Mouse (Mus musculus): ENCODE measurements around the gene Ccdc167.

The Ccdc167 gene

GRCm38 (mm10) chr17:29716732-29717445, at the start of gene Ccdc167:
TSS of gene Ccdc167 (minus strand) at chr17:29717044.
- in situ Hi-C loops (cut with MboI; ENCODE audit: low sequenced_read_pairs) = no loop called here

GRCm38 (mm10) chr17:29765380-29765779, 48.5 kb upstream of the Ccdc167 start:
- in situ Hi-C loops (cut with MboI; ENCODE audit: low sequenced_read_pairs) = no loop called here

- in situ Hi-C loops (cut with MboI; ENCODE audit: low sequenced_read_pairs) = no loop called here
Observed at GRCm38 (mm10) chr17:29762551-29762950, 45.7 kb upstream of the Ccdc167 start.

- in situ Hi-C loops (cut with MboI; ENCODE audit: low sequenced_read_pairs) = no loop called here
Observed at GRCm38 (mm10) chr17:29761938-29762337, 45.1 kb upstream of the Ccdc167 start.

- in situ Hi-C loops (cut with MboI; ENCODE audit: low sequenced_read_pairs) = no loop called here
Observed at GRCm38 (mm10) chr17:29760404-29761375, 43.8 kb upstream of the Ccdc167 start.

- in situ Hi-C loops (cut with MboI; ENCODE audit: low sequenced_read_pairs) = no loop called here
Observed at GRCm38 (mm10) chr17:29759963-29760362, 43.1 kb upstream of the Ccdc167 start.

- in situ Hi-C loops (cut with MboI; ENCODE audit: low sequenced_read_pairs) = no loop called here
Observed at GRCm38 (mm10) chr17:29756381-29756780, 39.5 kb upstream of the Ccdc167 start.

GRCm38 (mm10) chr17:29754510-29754909, 37.7 kb upstream of the Ccdc167 start:
- in situ Hi-C loops (cut with MboI; ENCODE audit: low sequenced_read_pairs) = no loop called here

- in situ Hi-C loops (cut with MboI; ENCODE audit: low sequenced_read_pairs) = no loop called here
Observed at GRCm38 (mm10) chr17:29747466-29747865, 30.6 kb upstream of the Ccdc167 start.

GRCm38 (mm10) chr17:29737849-29738804, 21.3 kb upstream of the Ccdc167 start:
- in situ Hi-C loops (cut with MboI; ENCODE audit: low sequenced_read_pairs) = no loop called here

- in situ Hi-C loops (cut with MboI; ENCODE audit: low sequenced_read_pairs) = no loop called here
Observed at GRCm38 (mm10) chr17:29736448-29737014, 19.7 kb upstream of the Ccdc167 start.

- in situ Hi-C loops (cut with MboI; ENCODE audit: low sequenced_read_pairs) = no loop called here
Observed at GRCm38 (mm10) chr17:29732522-29732921, 15.7 kb upstream of the Ccdc167 start.

- in situ Hi-C loops (cut with MboI; ENCODE audit: low sequenced_read_pairs) = no loop called here
Observed at GRCm38 (mm10) chr17:29731953-29732325, 15.1 kb upstream of the Ccdc167 start.

- in situ Hi-C loops (cut with MboI; ENCODE audit: low sequenced_read_pairs) = no loop called here
Observed at GRCm38 (mm10) chr17:29731266-29731952, 14.6 kb upstream of the Ccdc167 start.

- in situ Hi-C loops (cut with MboI; ENCODE audit: low sequenced_read_pairs) = no loop called here
Observed at GRCm38 (mm10) chr17:29730510-29731265, 13.8 kb upstream of the Ccdc167 start.

- in situ Hi-C loops (cut with MboI; ENCODE audit: low sequenced_read_pairs) = no loop called here
Observed at GRCm38 (mm10) chr17:29728082-29728481, 11.2 kb upstream of the Ccdc167 start.

- in situ Hi-C loops (cut with MboI; ENCODE audit: low sequenced_read_pairs) = no loop called here
Observed at GRCm38 (mm10) chr17:29725027-29725620, 8.3 kb upstream of the Ccdc167 start.

GRCm38 (mm10) chr17:29724610-29725009, 7.8 kb upstream of the Ccdc167 start:
- in situ Hi-C loops (cut with MboI; ENCODE audit: low sequenced_read_pairs) = no loop called here

All from CH12F3 (cell line).